Mouse (Mus musculus) neural tube, embryonic 14.5 days (tissue): ENCODE measurements around the gene Elovl6. TPM values are rescaled to one million over a fixed set of nuclear protein-coding genes. Genes with fewer than 3 reads are reported as not detected.

Source experiments
- ATAC-seq: fragments of 200-750 bp; cut with Nextera tagmentation; 2 replicates; pipeline ENCODE4 v1.8.0; 2017; ENCODE audit warnings: low read depth, mild to moderate bottlenecking, moderate TSS enrichment, moderate library complexity
- H3K27ac ChIP-seq: fragments of 300-500 bp; sonication (generic); 2 replicates; pipeline ENCODE4 v1.5.1; 2014; ENCODE audit warnings: low read depth, mild to moderate bottlenecking, control low read depth, low read length, moderate library complexity, mixed read lengths
- H3K27me3 ChIP-seq: fragments of 300-500 bp; sonication (generic); 2 replicates; pipeline ENCODE4 v1.6.1; 2014; ENCODE audit warnings: low read length; ENCODE audit not compliant: control insufficient read depth, insufficient read depth
- H3K36me3 ChIP-seq: fragments of 300-500 bp; sonication (generic); 2 replicates; pipeline ENCODE4 v1.6.1; 2014; ENCODE audit warnings: low read length, mixed read lengths; ENCODE audit not compliant: control insufficient read depth, insufficient read depth
- H3K4me1 ChIP-seq: fragments of 300-500 bp; sonication (generic); 2 replicates; pipeline ENCODE4 v1.6.1; 2014; ENCODE audit warnings: low read length; ENCODE audit not compliant: control insufficient read depth, insufficient read depth
- H3K4me2 ChIP-seq: fragments of 300-500 bp; sonication (generic); 2 replicates; pipeline ENCODE4 v1.6.1; 2014; ENCODE audit warnings: mild to moderate bottlenecking, low read depth, low read length, control low read depth
- H3K4me3 ChIP-seq: fragments of 300-500 bp; sonication (generic); 2 replicates; pipeline ENCODE4 v1.5.1; 2014; ENCODE audit warnings: low read depth, low read length, control low read depth, mixed read lengths
- H3K9ac ChIP-seq: fragments of 300-500 bp; sonication (generic); replicated peaks from 2 replicates; pipeline ENCODE4 v1.6.1; 2014; ENCODE audit warnings: low read depth, mild to moderate bottlenecking, control low read depth, low read length, mixed read lengths
- H3K9me3 ChIP-seq: fragments of 300-500 bp; sonication (generic); 2 replicates; pipeline ENCODE4 v1.6.1; 2016; ENCODE audit warnings: low read length; ENCODE audit not compliant: control insufficient read depth
- WGBS: fragments of 180-500 bp; shearing (Covaris S2); extraction: QIAGEN DNeasy Blood & Tissue Kit; methylation state at CpG from one replicate; pipeline ENCODE4 v1.1.7; 2014; 5-methylcytosine and 5-hydroxymethylcytosine counted together
- polyA plus RNA-seq: library from polyadenylated mRNA; unstranded; fragments of >200 nt; fragmentation: Nextera tagmentation; extraction: Ambion mirVana; gene quantifications from 2 replicates; pipeline ENCODE4 v1.2.1, GENCODE M21; 2014

Elovl6 gene
- polyA plus RNA-seq, 1 experiment from 2014 or later, result 35.0 TPM

- no peaks in the 10 kb centered on the region for H3K9me3 ChIP-seq
- WGBS, result 90% methylated on average over 2 of the region's 2 CpGs
- no peaks in the 10 kb centered on the region for H3K36me3 ChIP-seq
- no peak overlapping the region for H3K4me2 ChIP-seq
- H3K9ac ChIP-seq, result no peak overlapping the region
- H3K27me3 ChIP-seq, result no peaks in the 10 kb centered on the region
- H3K4me1 ChIP-seq, result no peaks in the 10 kb centered on the region
- H3K27ac ChIP-seq, result no peak overlapping the region
- no peak overlapping the region for H3K4me3 ChIP-seq
- ATAC-seq, result no peak
Observed at GRCm38 (mm10) chr3:129566013-129566412, 33.9 kb downstream of the Elovl6 start.

DNA sequence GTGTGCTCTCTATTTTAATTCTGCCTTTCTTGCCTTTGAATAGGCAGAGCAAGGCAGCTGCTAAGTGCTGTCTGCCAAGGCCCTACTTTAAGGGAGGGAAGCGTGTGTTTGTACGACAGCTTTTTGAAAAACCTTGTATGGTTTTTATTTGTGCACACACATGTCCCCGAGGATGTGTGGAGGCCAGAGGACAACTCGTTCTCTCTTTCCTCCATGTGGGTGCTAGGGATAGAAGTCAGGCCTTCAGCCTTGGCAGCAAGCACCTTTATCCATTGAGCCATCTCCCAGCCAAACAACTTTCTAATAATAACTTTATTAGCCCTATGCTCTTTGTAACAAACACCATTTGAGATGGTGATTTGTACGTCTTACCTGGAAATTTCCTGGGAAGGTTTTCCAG is 34.7 kb downstream of the Elovl6 start:
- H3K27me3 ChIP-seq, result no peaks in the 10 kb centered on the region
- no peak overlapping the region for H3K27ac ChIP-seq
- no peak for ATAC-seq
- H3K36me3 ChIP-seq, result no peaks in the 10 kb centered on the region
- no peak overlapping the region for H3K4me2 ChIP-seq
- no peak overlapping the region for H3K9ac ChIP-seq
- WGBS, result 80% methylated on average over 5 of the region's 5 CpGs
- H3K9me3 ChIP-seq, result no peaks in the 10 kb centered on the region
- no peak overlapping the region for H3K4me3 ChIP-seq
- no peaks in the 10 kb centered on the region for H3K4me1 ChIP-seq

GRCm38 (mm10) chr3:129568506-129568905 is 36.4 kb downstream of the Elovl6 start:
- Histone ChIP-seq H3K4me3 (no peak overlapping the region), H3K4me1 (no peaks in the 10 kb centered on the region), H3K9ac (no peak overlapping the region), H3K27ac (no peak overlapping the region), H3K9me3 (no peaks in the 10 kb centered on the region), H3K27me3 (no peaks in the 10 kb centered on the region), H3K4me2 (no peak overlapping the region), H3K36me3 (no peaks in the 10 kb centered on the region)
- 46% methylated on average over 7 of the region's 7 CpGs for WGBS
- ATAC-seq, result 0 out of 2 replicates have a peak, but pooled peaks have one; percentile 28

GRCm38 (mm10) chr3:129570989-129571388 is 38.8 kb downstream of the Elovl6 start:
- H3K4me1 ChIP-seq, result no peaks in the 10 kb centered on the region
- no peaks in the 10 kb centered on the region for H3K36me3 ChIP-seq
- ATAC-seq, result no peak
- 94% methylated on average over 8 of the region's 8 CpGs for WGBS
- H3K27me3 ChIP-seq, result no peaks in the 10 kb centered on the region
- H3K9me3 ChIP-seq, result no peaks in the 10 kb centered on the region
- H3K9ac ChIP-seq, result no peak overlapping the region
- no peak overlapping the region for H3K4me2 ChIP-seq
- H3K27ac ChIP-seq, result no peak overlapping the region
- H3K4me3 ChIP-seq, result no peak overlapping the region

DNA sequence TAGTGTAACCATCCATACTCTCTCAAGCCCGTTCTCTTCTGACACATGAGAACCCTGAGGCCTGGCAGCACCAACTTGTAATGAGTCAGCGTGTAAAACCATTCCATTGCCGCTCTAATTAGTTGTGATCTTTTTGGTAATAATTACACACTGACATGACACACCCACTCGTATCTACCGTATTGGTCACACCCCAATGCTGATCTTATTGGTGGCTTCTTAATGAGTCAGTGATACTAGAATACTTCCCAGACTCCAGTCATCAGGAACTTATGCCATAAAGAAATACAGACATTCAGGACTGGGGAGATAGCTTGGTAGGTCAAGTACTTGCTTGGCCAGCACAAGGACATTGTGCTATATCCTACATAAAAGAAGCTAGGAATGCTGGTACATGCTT is 39.5 kb downstream of the Elovl6 start:
- no peaks in the 10 kb centered on the region for H3K4me1 ChIP-seq
- H3K4me3 ChIP-seq, result no peak overlapping the region
- no peak overlapping the region for H3K27ac ChIP-seq
- no peak overlapping the region for H3K4me2 ChIP-seq
- H3K9ac ChIP-seq, result no peak overlapping the region
- no peaks in the 10 kb centered on the region for H3K9me3 ChIP-seq
- WGBS, result 89% methylated on average over 5 of the region's 5 CpGs
- H3K27me3 ChIP-seq, result no peaks in the 10 kb centered on the region
- H3K36me3 ChIP-seq, result no peaks in the 10 kb centered on the region
- ATAC-seq, result no peak

DNA sequence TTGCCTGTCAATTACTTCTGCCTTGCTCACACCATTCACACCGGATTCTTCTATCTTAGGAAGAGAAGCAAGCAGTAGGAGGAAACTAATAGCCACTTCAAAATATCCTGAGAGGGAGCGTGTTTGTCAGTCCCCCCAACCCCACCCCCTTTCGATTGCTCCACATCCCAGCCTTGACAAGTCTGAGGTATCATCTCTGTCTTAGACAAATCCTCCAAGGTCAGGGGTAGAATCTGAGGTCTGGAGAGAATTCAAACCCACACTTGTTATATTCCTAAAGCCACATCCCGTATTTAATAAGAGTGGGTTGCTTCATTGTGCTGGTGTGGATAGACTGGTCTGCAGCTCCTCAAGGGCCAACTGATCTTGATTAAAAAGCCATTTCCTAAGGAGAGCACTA is 40.8 kb downstream of the Elovl6 start:
- Histone ChIP-seq H3K4me2 (no peak overlapping the region), H3K9ac (no peak overlapping the region), H3K27ac (no peak overlapping the region), H3K36me3 (no peaks in the 10 kb centered on the region), H3K27me3 (no peaks in the 10 kb centered on the region), H3K4me3 (no peak overlapping the region), H3K4me1 (no peaks in the 10 kb centered on the region), H3K9me3 (no peaks in the 10 kb centered on the region)
- ATAC-seq, result no peak
- WGBS, result 59% methylated on average over 4 of the region's 4 CpGs

DNA sequence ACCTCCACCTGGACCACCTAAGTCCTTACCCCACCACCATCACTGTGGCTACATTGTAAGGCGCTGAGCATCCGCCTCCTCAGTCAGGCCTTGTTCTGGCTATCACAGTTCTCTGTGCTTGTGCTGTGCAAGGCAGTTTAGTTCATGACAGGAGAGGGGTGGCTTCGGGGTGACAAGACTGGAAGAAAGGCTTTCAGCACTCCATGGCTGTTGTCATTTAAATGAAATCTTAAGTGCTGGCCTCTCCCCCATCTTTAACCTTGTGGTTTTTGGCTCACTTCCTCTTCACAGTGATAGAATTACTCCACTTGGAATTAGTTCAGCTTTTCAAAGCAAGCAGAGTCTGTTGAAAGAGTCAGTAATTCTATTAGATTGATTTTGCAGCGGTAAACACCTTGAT is 41.5 kb downstream of the Elovl6 start:
- H3K9me3 ChIP-seq, result no peaks in the 10 kb centered on the region
- no peaks in the 10 kb centered on the region for H3K36me3 ChIP-seq
- no peak overlapping the region for H3K4me2 ChIP-seq
- no peaks in the 10 kb centered on the region for H3K27me3 ChIP-seq
- no peaks in the 10 kb centered on the region for H3K4me1 ChIP-seq
- ATAC-seq, result peak; percentile 22; the same call in 1 of the 2 replicates
- H3K9ac ChIP-seq, result no peak overlapping the region
- WGBS, result 79% methylated on average over 4 of the region's 4 CpGs
- H3K4me3 ChIP-seq, result no peak overlapping the region
- no peak overlapping the region for H3K27ac ChIP-seq

- Histone ChIP-seq H3K9me3 (no peaks in the 10 kb centered on the region), H3K27me3 (no peaks in the 10 kb centered on the region), H3K36me3 (no peaks in the 10 kb centered on the region), H3K4me3 (no peak overlapping the region), H3K4me2 (no peak overlapping the region), H3K4me1 (no peaks in the 10 kb centered on the region), H3K9ac (no peak overlapping the region), H3K27ac (no peak overlapping the region)
- ATAC-seq, result no peak
- 95% methylated on average over 4 of the region's 4 CpGs for WGBS
Observed at GRCm38 (mm10) chr3:129575086-129575485, 42.9 kb downstream of the Elovl6 start.

GRCm38 (mm10) chr3:129576522-129576921 is 44.4 kb downstream of the Elovl6 start:
- WGBS, result 96% methylated on average over 6 of the region's 6 CpGs
- Histone ChIP-seq H3K4me2 (no peak overlapping the region), H3K4me1 (no peaks in the 10 kb centered on the region), H3K36me3 (no peaks in the 10 kb centered on the region), H3K27me3 (no peaks in the 10 kb centered on the region), H3K9ac (no peak overlapping the region), H3K4me3 (no peak overlapping the region), H3K27ac (no peak overlapping the region), H3K9me3 (no peaks in the 10 kb centered on the region)
- no peak for ATAC-seq
